In the genomic region with DNA sequence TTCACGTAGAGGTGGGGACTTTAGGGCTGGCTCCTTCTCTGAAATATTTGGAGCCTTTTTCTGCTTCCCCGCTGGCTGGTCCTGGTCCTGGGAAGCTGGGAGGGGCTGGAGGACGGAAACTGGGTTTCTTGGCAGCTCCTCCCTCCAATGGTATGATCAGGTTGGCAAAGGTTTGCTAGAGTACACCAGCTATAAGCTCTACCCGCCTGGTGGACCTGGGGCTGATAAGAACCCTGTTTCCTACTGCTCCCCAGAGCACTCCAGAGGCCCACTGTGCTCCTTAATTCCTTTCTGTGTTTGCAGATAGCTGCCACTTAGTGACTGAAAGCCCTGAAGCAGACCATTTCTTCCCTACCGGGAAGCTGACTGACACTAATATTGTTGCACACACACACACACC, we compare ENCODE assay signal across 16 mouse cellular contexts. TPM values are rescaled to one million over a fixed set of nuclear protein-coding genes. Genes with fewer than 3 reads are reported as not detected.
DNase-seq lines count a peak whose midpoint lies in the region; ATAC-seq and TF ChIP-seq lines count a peak whose summit lies in the region.
"Had no signal": no experiment of that assay in that cellular context is flagged by ENCODE, and none has a peak within 500 bp of the region (broad histone marks: within the 10 kb centered on the region; RNA-seq: fewer than 3 reads in every experiment).

No protein-coding gene starts in this region.

- TF ChIP-seq CTCF in lung, postnatal 0 days (IDR thresholded peaks at IDR 0.05) = no peak

- no peak overlapping the region for H3K27ac ChIP-seq in heart, embryonic 16.5 days (ENCODE audit: low read length)
- H3K27ac ChIP-seq in lung, postnatal 0 days (ENCODE audit: low read length) = no peak overlapping the region
- H3K27ac ChIP-seq in embryonic facial prominence, embryonic 13.5 days = no peak overlapping the region; the same call in 1 of the 2 replicates
- H3K27ac ChIP-seq: forebrain, embryonic 13.5 days; macrophage had no signal

- H3K9me3 ChIP-seq in heart, embryonic 16.5 days (replicated peaks; ENCODE audit: control insufficient read depth, low read length) = no peaks in the 10 kb centered on the region
- no peaks in the 10 kb centered on the region for H3K9me3 ChIP-seq in lung, postnatal 0 days (ENCODE audit: low read length)
- no peaks in the 10 kb centered on the region for H3K9me3 ChIP-seq in embryonic facial prominence, embryonic 13.5 days
- H3K9me3 ChIP-seq: forebrain, embryonic 13.5 days had no signal

- H3K4me3 ChIP-seq in heart, embryonic 16.5 days (ENCODE audit: low read length) = no peak overlapping the region
- H3K4me3 ChIP-seq in lung, postnatal 0 days (ENCODE audit: low read depth, low read length) = no peak overlapping the region
- no peak overlapping the region for H3K4me3 ChIP-seq in embryonic facial prominence, embryonic 13.5 days
- H3K4me3 ChIP-seq: forebrain, embryonic 13.5 days had no signal

- no peak for ATAC-seq in heart, embryonic 16.5 days (replicated peaks; ENCODE audit: extremely low read depth, insufficient read depth, low FRiP score)
- peak; percentile 60 for ATAC-seq in lung, postnatal 0 days
- ATAC-seq in embryonic facial prominence, embryonic 13.5 days (ENCODE audit: insufficient number of reproducible peaks, insufficient read depth, low FRiP score, low TSS enrichment, low read depth) = no peak
- ATAC-seq: forebrain, embryonic 13.5 days had no signal

- no peak for TF ChIP-seq EP300 in lung, postnatal 0 days (IDR thresholded peaks at IDR 0.05)

- no peak for DNase-seq in heart, postnatal 25 days (ENCODE audit: low spot score)
- peak; percentile 40 for DNase-seq in lung, postnatal 0 days (ENCODE audit: low spot score)
- no peak for DNase-seq in lung, postnatal 4 days
- peak; percentile 15 for DNase-seq in lung, postnatal 36 days
- no peak for DNase-seq in spleen, postnatal 36 days (ENCODE audit: low spot score in 2 of 2)
- no peak for DNase-seq in gastrocnemius, postnatal 10 days
- DNase-seq: adrenal gland, postnatal 14 days; cerebellum, postnatal 14 days; gastrocnemius, postnatal 14 days; kidney, adult 9 months; thymus, adult 18-20 months had no signal

- 17% methylated on average over 5 of the region's 5 CpGs for WGBS in heart, embryonic 16.5 days
- WGBS in lung, postnatal 0 days = 31% methylated on average over 5 of the region's 5 CpGs
- 27% methylated on average over 5 of the region's 5 CpGs for WGBS in embryonic facial prominence, embryonic 13.5 days

- 0 out of 2 replicates have a peak overlapping the region, but pooled peaks have one; percentile 27 for H3K4me2 ChIP-seq in heart, embryonic 16.5 days (ENCODE audit: low read depth, low read length)
- H3K4me2 ChIP-seq in lung, postnatal 0 days (replicated peaks; ENCODE audit: low read depth, low read length) = no peak overlapping the region
- H3K4me2 ChIP-seq in embryonic facial prominence, embryonic 13.5 days = no peak overlapping the region
- H3K4me2 ChIP-seq: forebrain, embryonic 13.5 days had no signal

- peaks cover 7% of the 10 kb centered on the region for H3K4me1 ChIP-seq in heart, embryonic 16.5 days (ENCODE audit: control insufficient read depth, insufficient read depth, low read length)
- H3K4me1 ChIP-seq in lung, postnatal 0 days (ENCODE audit: insufficient read depth, low read depth, low read length) = no peaks in the 10 kb centered on the region
- peaks cover 17% of the 10 kb centered on the region for H3K4me1 ChIP-seq in embryonic facial prominence, embryonic 13.5 days

- no peaks in the 10 kb centered on the region for H3K27me3 ChIP-seq in heart, embryonic 16.5 days (ENCODE audit: control insufficient read depth, insufficient read depth, low read length)
- H3K27me3 ChIP-seq in lung, postnatal 0 days (replicated peaks; ENCODE audit: insufficient read depth, low read length) = no peaks in the 10 kb centered on the region
- no peaks in the 10 kb centered on the region for H3K27me3 ChIP-seq in embryonic facial prominence, embryonic 13.5 days
- H3K27me3 ChIP-seq: forebrain, embryonic 13.5 days had no signal

- intact Hi-C loops in heart, postnatal 25 days (cut with DNase I) = no loop called here

- H3K36me3 ChIP-seq in heart, embryonic 16.5 days (ENCODE audit: control insufficient read depth, insufficient read depth) = no peaks in the 10 kb centered on the region
- H3K36me3 ChIP-seq in lung, postnatal 0 days (ENCODE audit: insufficient read depth, low read length) = no peaks in the 10 kb centered on the region
- no peaks in the 10 kb centered on the region for H3K36me3 ChIP-seq in embryonic facial prominence, embryonic 13.5 days
- H3K36me3 ChIP-seq: G1E had no signal

- no peak overlapping the region; the same call in 1 of the 2 replicates for H3K9ac ChIP-seq in heart, embryonic 16.5 days (ENCODE audit: low read length)
- H3K9ac ChIP-seq in lung, postnatal 0 days (replicated peaks; ENCODE audit: low read depth) = no peak overlapping the region
- H3K9ac ChIP-seq in embryonic facial prominence, embryonic 13.5 days = 0 out of 2 replicates have a peak overlapping the region, but pooled peaks have one; percentile 36
- H3K9ac ChIP-seq: forebrain, embryonic 13.5 days had no signal

RNA-seq across cellular contexts. Expression of gene Rhou, which starts 21.9 kb away (rescaled TPM):
- 4.2 and 5.3 TPM in 2 replicates for polyA plus RNA-seq in heart, embryonic 16.5 days (2015; fragmentation: Nextera tagmentation; extraction: Ambion mirVana)
- total RNA-seq in heart, postnatal 25 days (2021) = 1 to 10 TPM; 6.4 to 7.7 TPM
- polyA plus RNA-seq in lung, postnatal 0 days (2015; fragmentation: Nextera tagmentation; extraction: Ambion mirVana) = 5.8 and 8.7 TPM in 2 replicates
- polyA plus RNA-seq in embryonic facial prominence, embryonic 13.5 days (2015; fragmentation: Nextera tagmentation; extraction: Ambion mirVana) = 6.9 and 8.3 TPM in 2 replicates
- total RNA-seq in gastrocnemius, postnatal 10 days (2021) = 1 to 10 TPM; 4.1 to 4.7 TPM
- polyA plus RNA-seq: G1E had no signal

Comparison
In these comparisons a context has a peak if more than half of its experiments do, and no peak if none do; other contexts are left out.
1. DNase-seq: peak in lung, postnatal 0 days (single experiment) and lung, postnatal 36 days (single experiment); none in heart, postnatal 25 days (single experiment), lung, postnatal 4 days (0 of 2), spleen, postnatal 36 days (0 of 2) and gastrocnemius, postnatal 10 days (single experiment).